Mouse (Mus musculus) kidney, adult 9 months (tissue): ENCODE measurements around the gene Pcnx.
"Not testable (repeated sequence)": the region's sequence is repeated elsewhere in the genome, so short reads cannot be mapped to it uniquely, and the experiment has no call there.

Experiments
- DNase-seq: peaks from one replicate; pipeline ENCODE4 v3.0.0; 2022

Gene Pcnx

GRCm38 (mm10) chr12:81971042-81971883 is 111.4 kb downstream of the Pcnx start:
- no peak for DNase-seq

- no peak for DNase-seq
Measured at GRCm38 (mm10) chr12:81971884-81972362, 112.1 kb downstream of the Pcnx start.

- peak; percentile 32 for DNase-seq
Measured at GRCm38 (mm10) chr12:81974806-81975205, 115.0 kb downstream of the Pcnx start.

- no peak for DNase-seq
Measured at GRCm38 (mm10) chr12:81977346-81977745, 117.5 kb downstream of the Pcnx start.

GRCm38 (mm10) chr12:81979312-81979711 is 119.5 kb downstream of the Pcnx start:
- DNase-seq: no peak

- no peak for DNase-seq
Measured at GRCm38 (mm10) chr12:81992106-81992505, 132.3 kb downstream of the Pcnx start.

GRCm38 (mm10) chr12:81992996-81993395 is 133.2 kb downstream of the Pcnx start:
- no peak for DNase-seq

GRCm38 (mm10) chr12:81994911-81995667 is 135.3 kb downstream of the Pcnx start:
- no peak for DNase-seq

- no peak for DNase-seq
Measured at GRCm38 (mm10) chr12:81996679-81997362, 137.0 kb downstream of the Pcnx start.

GRCm38 (mm10) chr12:81997497-81997896 is 137.7 kb downstream of the Pcnx start:
- DNase-seq: no peak

GRCm38 (mm10) chr12:82002697-82003096 is 142.9 kb downstream of the Pcnx start:
- not testable (repeated sequence) for DNase-seq

- DNase-seq: not testable (repeated sequence)
Measured at GRCm38 (mm10) chr12:82025901-82026633, 166.2 kb downstream of the Pcnx start.

GRCm38 (mm10) chr12:82033524-82033923 is 173.7 kb downstream of the Pcnx start:
- not testable (repeated sequence) for DNase-seq

- DNase-seq: not testable (repeated sequence)
Measured at GRCm38 (mm10) chr12:82033973-82034372, 174.2 kb downstream of the Pcnx start.

- not testable (repeated sequence) for DNase-seq
Measured at GRCm38 (mm10) chr12:82044078-82044477, 184.3 kb downstream of the Pcnx start.
